Mouse (Mus musculus) kidney, adult 2 months (tissue): ENCODE measurements at regions not wholly inside any gene's neighbourhood (a gene's known extent, or its start where the extent isn't known, plus 50 kb on each side); places are given as distances from the start of the nearest gene placed in this dataset.

Experiments used
- CTCF ChIP-seq: fragments of 200-500 bp; conservative IDR thresholded peaks from 2 replicates; pipeline ENCODE4 v1.5.1; 2011; ENCODE audit warnings: low read depth, mild to moderate bottlenecking, control low read depth, low read length, moderate library complexity, mixed read lengths; ENCODE audit not compliant: insufficient read depth, insufficient read length
- POLR2A ChIP-seq: fragments of 200-500 bp; IDR thresholded peaks from one replicate; pipeline ENCODE4 v1.6.1; 2011; ENCODE audit warnings: low read depth, low read length, control low read depth

GRCm38 (mm10) chr1:42764048-42764447 is 68.5 kb downstream of the Pou3f3 start:
- no peak for TF ChIP-seq CTCF
- TF ChIP-seq POLR2A: no peak
